Mouse (Mus musculus) erythroblast, embryonic 14.5 days (primary cell): ENCODE measurements around the gene Thumpd1. TPM values are rescaled to one million over a fixed set of nuclear protein-coding genes. Genes with fewer than 3 reads are reported as not detected.
A peak's percentile ranks its signal among the peaks of the same experiment; 100 is the strongest.
"Not testable (repeated sequence)": the region's sequence is repeated elsewhere in the genome, so short reads cannot be mapped to it uniquely, and the experiment has no call there.

Experiments used
- H3K27me3 ChIP-seq: 2 replicates; pipeline ENCODE4 v1.6.1; 2012; ENCODE audit warnings: inconsistent platforms; ENCODE audit not compliant: control insufficient read depth
- H3K36me3 ChIP-seq: 2 replicates; pipeline ENCODE4 v1.6.1; 2012; ENCODE audit warnings: mild to moderate bottlenecking, inconsistent platforms; ENCODE audit not compliant: control insufficient read depth
- H3K4me1 ChIP-seq: 2 replicates; pipeline ENCODE4 v1.6.1; 2012; ENCODE audit warnings: inconsistent platforms; ENCODE audit not compliant: control insufficient read depth
- H3K4me3 ChIP-seq: replicated peaks from 2 replicates; pipeline ENCODE3; 2012; ENCODE audit warnings: moderate library complexity, mild to moderate bottlenecking, inconsistent platforms
- H3K9me3 ChIP-seq: 2 replicates; pipeline ENCODE4 v1.6.1; 2012; ENCODE audit warnings: low read length, inconsistent platforms, mixed read lengths; ENCODE audit not compliant: control insufficient read depth
- GATA1 ChIP-seq: IDR thresholded peaks from 2 replicates; pipeline ENCODE4 v1.6.1; 2012; ENCODE audit warnings: low read length, inconsistent platforms, mixed read lengths
- TAL1 ChIP-seq: IDR thresholded peaks from 3 replicates; pipeline ENCODE4 v1.6.1; 2012; ENCODE audit warnings: low read length, inconsistent platforms, mixed read lengths
- polyA plus RNA-seq: library from polyadenylated mRNA; stranded (reverse); fragments of >175 nt; gene quantifications from 2 replicates; pipeline ENCODE4 v1.2.3, GENCODE M21; 2012

Thumpd1 gene
- polyA plus RNA-seq, 1 experiment: 0.38 TPM

GRCm38 (mm10) chr7:119745869-119746268 lies 25.3 kb upstream of the Thumpd1 start:
- no peak for TF ChIP-seq GATA1
- TF ChIP-seq TAL1: no peak
- Histone ChIP-seq H3K27me3 (0 out of 2 replicates have a peak, but pooled peaks cover 2% of the 10 kb centered on the region), H3K36me3 (no peaks in the 10 kb centered on the region), H3K4me1 (peaks cover 2% of the 10 kb centered on the region; the same call in 1 of the 2 replicates), H3K4me3 (no peak overlapping the region), H3K9me3 (no peaks in the 10 kb centered on the region)

GRCm38 (mm10) chr7:119744321-119744720 lies 23.7 kb upstream of the Thumpd1 start:
- peaks cover 2% of the 10 kb centered on the region; the same call in 1 of the 2 replicates for H3K4me1 ChIP-seq
- H3K4me3 ChIP-seq: no peak overlapping the region
- no peak for TF ChIP-seq GATA1
- no peak for TF ChIP-seq TAL1
- no peaks in the 10 kb centered on the region for H3K9me3 ChIP-seq
- H3K27me3 ChIP-seq: peaks cover 2% of the 10 kb centered on the region; the same call in 1 of the 2 replicates
- H3K36me3 ChIP-seq: no peaks in the 10 kb centered on the region

DNA sequence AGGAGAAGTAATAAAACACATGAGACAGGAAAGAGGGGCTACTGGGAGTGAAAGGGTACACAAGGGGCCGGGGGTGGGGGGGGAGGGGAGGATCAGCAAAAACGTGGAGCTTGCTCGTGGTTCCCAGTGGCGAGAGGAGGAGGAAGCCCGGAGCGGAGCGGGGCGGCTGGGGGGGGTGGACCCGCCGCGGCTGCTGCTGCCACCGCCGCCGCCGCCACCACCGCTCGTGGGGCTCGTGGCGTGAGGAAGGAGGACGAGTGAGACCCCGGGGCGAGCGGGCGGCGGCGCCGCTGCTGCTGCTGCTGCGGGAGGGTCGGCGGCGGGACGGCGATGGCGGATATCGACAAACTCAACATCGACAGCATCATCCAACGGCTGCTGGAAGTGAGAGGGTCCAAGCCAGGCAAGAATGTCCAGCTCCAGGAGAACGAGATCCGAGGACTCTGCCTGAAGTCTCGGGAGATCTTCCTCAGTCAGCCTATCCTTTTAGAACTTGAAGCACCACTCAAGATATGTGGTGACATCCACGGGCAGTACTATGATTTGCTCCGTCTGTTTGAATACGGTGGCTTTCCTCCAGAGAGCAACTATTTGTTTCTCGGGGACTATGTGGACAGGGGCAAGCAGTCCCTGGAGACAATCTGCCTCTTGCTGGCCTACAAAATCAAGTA lies 19.3 kb upstream of the Thumpd1 start:
- H3K27me3 ChIP-seq: peaks cover 13% of the 10 kb centered on the region
- not testable (repeated sequence) for H3K9me3 ChIP-seq, H3K4me3 ChIP-seq, H3K4me1 ChIP-seq, H3K36me3 ChIP-seq

- peaks cover 11% of the 10 kb centered on the region for H3K27me3 ChIP-seq
- no peak overlapping the region for H3K4me3 ChIP-seq
- H3K9me3 ChIP-seq: peaks cover 5% of the 10 kb centered on the region; the same call in 1 of the 2 replicates
- no peaks in the 10 kb centered on the region for H3K36me3 ChIP-seq
- H3K4me1 ChIP-seq: no peaks in the 10 kb centered on the region
- TF ChIP-seq GATA1 (no peak), TAL1 (no peak)
Observed at GRCm38 (mm10) chr7:119738877-119739276, 18.3 kb upstream of the Thumpd1 start.

DNA sequence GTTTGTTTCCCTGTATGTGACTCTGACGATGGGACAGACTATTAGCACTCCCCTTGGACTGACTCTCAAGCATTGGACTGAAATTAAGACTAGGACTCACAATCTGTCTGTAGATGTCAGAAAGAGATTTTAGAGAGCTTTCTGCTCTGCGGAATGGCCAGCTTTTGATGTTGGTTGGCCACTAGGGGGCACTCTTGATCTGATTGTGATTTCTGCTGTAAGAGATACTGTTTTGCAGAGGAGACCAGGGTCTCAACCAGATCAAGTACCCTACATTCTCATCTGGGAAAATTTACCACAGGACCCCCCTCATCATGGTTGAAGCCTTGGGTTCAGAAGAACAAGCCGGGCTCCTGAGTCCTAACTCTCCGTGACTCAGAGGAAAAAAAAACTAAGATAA lies 10.7 kb upstream of the Thumpd1 start:
- not testable (repeated sequence) for H3K36me3 ChIP-seq, H3K27me3 ChIP-seq, H3K4me1 ChIP-seq, H3K4me3 ChIP-seq
- peaks cover 17% of the 10 kb centered on the region for H3K9me3 ChIP-seq

GRCm38 (mm10) chr7:119727621-119728020 lies 7.0 kb upstream of the Thumpd1 start:
- no peak for TF ChIP-seq GATA1
- no peak for TF ChIP-seq TAL1
- H3K4me3 ChIP-seq: no peak overlapping the region
- no peaks in the 10 kb centered on the region for H3K36me3 ChIP-seq
- no peaks in the 10 kb centered on the region for H3K4me1 ChIP-seq
- H3K9me3 ChIP-seq: peaks cover 10% of the 10 kb centered on the region
- H3K27me3 ChIP-seq: no peaks in the 10 kb centered on the region; the same call in 1 of the 2 replicates

DNA sequence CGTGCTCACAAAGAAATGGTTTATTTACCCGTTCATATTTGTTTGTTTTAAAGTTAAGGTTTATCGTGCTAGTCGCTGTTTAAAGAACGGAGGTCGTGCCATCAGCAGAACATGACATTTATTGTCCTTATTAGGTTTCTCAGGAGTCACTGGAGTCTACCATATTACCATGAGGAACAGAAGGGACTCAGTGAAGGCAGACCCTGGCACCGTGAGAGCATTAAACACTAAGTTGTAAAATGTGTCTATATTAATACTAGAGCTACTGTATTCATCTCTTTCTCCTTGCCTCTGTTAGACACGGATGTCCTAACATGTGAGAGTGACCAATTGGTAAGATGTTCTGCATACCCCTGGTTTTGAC lies 331 bp upstream of the Thumpd1 start:
- Histone ChIP-seq H3K36me3 (peaks cover 29% of the 10 kb centered on the region), H3K4me1 (peaks cover 20% of the 10 kb centered on the region), H3K4me3 (peak overlapping the region; percentile 87), H3K9me3 (no peaks in the 10 kb centered on the region; the same call in 1 of the 2 replicates), H3K27me3 (no peaks in the 10 kb centered on the region)
- no peak for TF ChIP-seq GATA1
- TF ChIP-seq TAL1: no peak

DNA sequence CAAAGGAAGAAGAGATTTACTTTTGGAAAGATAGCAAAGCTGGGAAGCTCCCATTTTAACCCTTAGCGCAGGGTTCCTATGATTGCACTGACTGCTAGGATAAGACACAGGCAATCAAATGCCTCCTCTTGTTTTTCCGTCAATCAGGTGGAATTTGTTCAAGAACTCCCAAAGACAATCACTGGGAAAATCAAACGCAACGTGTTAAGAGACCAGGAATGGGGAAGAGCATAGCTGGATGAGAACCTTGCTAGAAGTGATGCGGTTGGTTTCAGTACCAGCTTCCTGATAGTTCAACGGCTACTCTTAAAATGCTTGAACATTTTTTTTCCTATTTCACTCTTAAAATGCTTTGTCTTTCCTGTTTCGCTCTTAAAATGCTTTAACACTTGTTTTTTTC lies 6.5 kb downstream of the Thumpd1 start:
- Histone ChIP-seq H3K27me3 (no peaks in the 10 kb centered on the region), H3K9me3 (no peaks in the 10 kb centered on the region; the same call in 1 of the 2 replicates), H3K4me1 (no peaks in the 10 kb centered on the region), H3K4me3 (no peak overlapping the region), H3K36me3 (peaks cover 38% of the 10 kb centered on the region)
- TF ChIP-seq GATA1 (no peak), TAL1 (no peak)

- no peaks in the 10 kb centered on the region for H3K9me3 ChIP-seq
- no peak overlapping the region for H3K4me3 ChIP-seq
- no peak for TF ChIP-seq TAL1
- no peak for TF ChIP-seq GATA1
- no peaks in the 10 kb centered on the region for H3K4me1 ChIP-seq
- no peaks in the 10 kb centered on the region for H3K27me3 ChIP-seq
- H3K36me3 ChIP-seq: no peaks in the 10 kb centered on the region
Observed at GRCm38 (mm10) chr7:119694926-119695325, 25.7 kb downstream of the Thumpd1 start.

GRCm38 (mm10) chr7:119692302-119692701 lies 28.3 kb downstream of the Thumpd1 start:
- no peaks in the 10 kb centered on the region for H3K36me3 ChIP-seq
- H3K27me3 ChIP-seq: no peaks in the 10 kb centered on the region
- no peaks in the 10 kb centered on the region for H3K9me3 ChIP-seq
- no peak overlapping the region for H3K4me3 ChIP-seq
- TF ChIP-seq GATA1 (no peak), TAL1 (no peak)
- H3K4me1 ChIP-seq: no peaks in the 10 kb centered on the region
